In genomic region chr15:102025136-102025872, GRCm38 (mm10) we compare ENCODE assay signal across 9 mouse cellular contexts. TPM values are rescaled to one million over a fixed set of nuclear protein-coding genes. Genes with fewer than 3 reads are reported as not detected.
DNase-seq lines count a peak whose midpoint lies in the region; ATAC-seq and TF ChIP-seq lines count a peak whose summit lies in the region.
"Had no signal": no experiment of that assay in that cellular context is flagged by ENCODE, and none has a peak within 500 bp of the region (broad histone marks: within the 10 kb centered on the region; RNA-seq: fewer than 3 reads in every experiment).

No protein-coding gene starts in this region.

- WGBS in liver, embryonic 14.5 days (ENCODE audit: insufficient replicate concordance), result 5% methylated on average over 22 of the region's 22 CpGs

- no peaks in the 10 kb centered on the region for H3K9me3 ChIP-seq in E14TG2a.4 (ENCODE audit: low read length)
- H3K9me3 ChIP-seq in ES-E14 (ENCODE audit: control insufficient read depth, insufficient read depth, low read depth, low read length), result no peaks in the 10 kb centered on the region
- no peaks in the 10 kb centered on the region for H3K9me3 ChIP-seq in liver, embryonic 14.5 days (ENCODE audit: control insufficient read depth, low read length)

- no peak for TF ChIP-seq EP300 in liver, embryonic 14.5 days (IDR thresholded peaks at IDR 0.05; ENCODE audit: low read depth)

- in situ Hi-C loops in ES-E14 (cut with MboI; ENCODE audit: low sequenced_read_pairs in 2 of 2, unreplicated experiment in 2 of 2), result no loop called here

- intact Hi-C loops in gastrocnemius, postnatal 36 days (cut with DNase I), result no loop called here

- H3K27me3 ChIP-seq in E14TG2a.4 (ENCODE audit: insufficient read depth, low read length), result peaks cover 80% of the 10 kb centered on the region
- H3K27me3 ChIP-seq in liver, embryonic 14.5 days (ENCODE audit: control insufficient read depth, insufficient read depth, low read length), result peaks cover 17% of the 10 kb centered on the region

- DNase-seq in ES-E14 (ENCODE audit: low read depth, low spot score), result no peak
- DNase-seq in heart, postnatal 4 days, result peak; percentile 42
- no peak for DNase-seq in liver, embryonic 14.5 days (ENCODE audit: low read depth in 3 of 3, low spot score in 3 of 3)
- DNase-seq in ovary, postnatal 36 days (ENCODE audit: low spot score), result no peak
- no peak for DNase-seq in adrenal gland, postnatal 36 days
- DNase-seq in cerebellum, postnatal 25 days, result no peak
- no peak for DNase-seq in gastrocnemius, postnatal 36 days

- H3K9ac ChIP-seq in ES-E14 (ENCODE audit: insufficient read depth, low read depth, low read length, poor library complexity, severe bottlenecking), result peak overlapping the region; percentile 34; the same call in 1 of the 2 replicates
- no peak overlapping the region; the same call in 1 of the 2 replicates for H3K9ac ChIP-seq in liver, embryonic 14.5 days (replicated peaks)

- TF ChIP-seq CTCF in E14TG2a.4 (conservative IDR thresholded peaks at IDR 0.05; ENCODE audit: low read length), result no peak
- no peak for TF ChIP-seq CTCF in liver, embryonic 14.5 days (IDR thresholded peaks at IDR 0.05; ENCODE audit: low read depth)

- peak overlapping the region; percentile 39 for H3K4me2 ChIP-seq in liver, embryonic 14.5 days (ENCODE audit: low read depth)

- H3K4me3 ChIP-seq in E14TG2a.4 (replicated peaks; ENCODE audit: low read length), result peak overlapping the region; percentile 68
- peak overlapping the region; percentile 35 to 48 for H3K4me3 ChIP-seq in ES-E14 (ENCODE audit: insufficient read depth in 1 of 2, low read depth in 1 of 2, low read length in 2 of 2, poor library complexity in 1 of 2, severe bottlenecking in 1 of 2)
- H3K4me3 ChIP-seq in liver, embryonic 14.5 days (ENCODE audit: insufficient read depth in 1 of 2, low read depth in 2 of 2, low read length in 2 of 2), result peak overlapping the region in 1 of 2 experiments; percentile 6; a peak in 2 of 4 replicates

- H3K4me1 ChIP-seq in E14TG2a.4 (replicated peaks; ENCODE audit: low read depth, low read length), result peaks cover 62% of the 10 kb centered on the region
- H3K4me1 ChIP-seq in ES-E14 (ENCODE audit: control insufficient read depth in 2 of 2, insufficient read depth in 2 of 2, low read length in 2 of 2, poor library complexity in 1 of 2), result peaks cover 0 to 24% of the 10 kb centered on the region in 2 experiments; a peak in 1 of 4 replicates
- peaks cover 0 to 13% of the 10 kb centered on the region in 2 experiments; a peak in 2 of 4 replicates for H3K4me1 ChIP-seq in liver, embryonic 14.5 days (replicated peaks; ENCODE audit: control insufficient read depth in 2 of 2, insufficient read depth in 2 of 2, low read length in 1 of 2)

- ATAC-seq in liver, embryonic 14.5 days (ENCODE audit: insufficient read depth), result no peak; the same call in 1 of the 2 replicates

- H3K27ac ChIP-seq in ES-E14 (ENCODE audit: insufficient read depth, low read depth, low read length, poor library complexity, severe bottlenecking), result no peak overlapping the region
- H3K27ac ChIP-seq in liver, embryonic 14.5 days, result no peak overlapping the region; the same call in 1 of the 2 replicates
- H3K27ac ChIP-seq: macrophage had no signal

- H3K36me3 ChIP-seq in E14TG2a.4 (ENCODE audit: insufficient read depth, low read length) (no peaks in the 10 kb centered on the region), ES-E14 (ENCODE audit: control insufficient read depth, insufficient read depth, low read length, poor library complexity, severe bottlenecking) (peaks cover 4% of the 10 kb centered on the region; the same call in 1 of the 2 replicates)
- H3K36me3 ChIP-seq in liver, embryonic 14.5 days (replicated peaks; ENCODE audit: control insufficient read depth, insufficient read depth, low read depth), result no peaks in the 10 kb centered on the region

TF ChIP-seq in ES-E14, 5 proteins besides CTCF, POLR2A, EP300 and RAD21:
- TF ChIP-seq CHD2 (IDR thresholded peaks at IDR 0.05; ENCODE audit: low read depth, low read length) (no peak; the same call in 1 of the 2 replicates), ZC3H11A (IDR thresholded peaks at IDR 0.05; ENCODE audit: borderline replicate concordance, low read depth, low read length) (no peak)
TF ChIP-seq in ES-E14: peak in this region for 0.

RNA-seq across cellular contexts. Expression of gene Krt18, which starts 2.7 kb away (rescaled TPM):
- 266 and 382 TPM in 2 replicates for total RNA-seq in ES-E14 (2012; rRNA removed)
- 10 to 100 TPM; 14.9 to 15.4 TPM for total RNA-seq in heart, postnatal 4 days (2021)
- polyA plus RNA-seq in liver, embryonic 14.5 days (2012; rRNA removed), result 25.8 and 31.5 TPM in 2 replicates
- polyA plus RNA-seq in liver, embryonic 14.5 days (2014; fragmentation: Nextera tagmentation; extraction: Ambion mirVana), result 86.9 and 87.6 TPM in 2 replicates
- total RNA-seq in adrenal gland, postnatal 36 days (2021), result 1 to 10 TPM in 1 of 2 experiments, under 1 TPM in 1; 0.76 to 3.3 TPM
- 1 to 10 TPM in 1 of 2 experiments, not detected in 1; 1.3 TPM for total RNA-seq in gastrocnemius, postnatal 36 days (2021)
- polyA plus RNA-seq: macrophage had no signal

RNA-seq across cellular contexts. Expression of gene Krt8, which starts 21.0 kb away (rescaled TPM):
- 346 and 451 TPM in 2 replicates for total RNA-seq in ES-E14 (2012; rRNA removed)
- 1 to 10 TPM; 6.2 to 6.4 TPM for total RNA-seq in heart, postnatal 4 days (2021)
- 37.8 and 40.5 TPM in 2 replicates for polyA plus RNA-seq in liver, embryonic 14.5 days (2012; rRNA removed)
- 98.1 and 102 TPM in 2 replicates for polyA plus RNA-seq in liver, embryonic 14.5 days (2014; fragmentation: Nextera tagmentation; extraction: Ambion mirVana)
- total RNA-seq in adrenal gland, postnatal 36 days (2021), result 1 to 10 TPM in 1 of 2 experiments, under 1 TPM in 1; 0.46 to 1.9 TPM
- total RNA-seq in gastrocnemius, postnatal 36 days (2021), result 1 to 10 TPM in 1 of 2 experiments, under 1 TPM in 1; 0.30 to 1.0 TPM
- polyA plus RNA-seq: macrophage had no signal

RNA-seq across cellular contexts. Expression of gene Eif4b, which starts 48.3 kb away (rescaled TPM):
- total RNA-seq in ES-E14 (2012; rRNA removed), result 361 and 417 TPM in 2 replicates
- total RNA-seq in heart, postnatal 4 days (2021), result 100 to 1,000 TPM; 142 to 145 TPM
- 42.8 and 66.4 TPM in 2 replicates for polyA plus RNA-seq in liver, embryonic 14.5 days (2012; rRNA removed)
- polyA plus RNA-seq in liver, embryonic 14.5 days (2014; fragmentation: Nextera tagmentation; extraction: Ambion mirVana), result 47.8 and 57.5 TPM in 2 replicates
- total RNA-seq in adrenal gland, postnatal 36 days (2021), result 100 to 1,000 TPM; 225 to 261 TPM
- total RNA-seq in gastrocnemius, postnatal 36 days (2021), result 100 to 1,000 TPM; 148 to 169 TPM

Comparison
In these comparisons a context has a peak if more than half of its experiments do, and no peak if none do; other contexts are left out.
1. RNA of gene Krt18, which starts 2.7 kb away (total RNA-seq): 266 to 382 TPM in ES-E14; 14.9 to 15.4 TPM in heart, postnatal 4 days, 0.76 to 3.3 TPM in adrenal gland, postnatal 36 days and 1.3 TPM in gastrocnemius, postnatal 36 days; every median in the first group is over 10 times any median in the second.
2. RNA of gene Krt8, which starts 21.0 kb away (total RNA-seq): 346 to 451 TPM in ES-E14; 6.2 to 6.4 TPM in heart, postnatal 4 days, 0.46 to 1.9 TPM in adrenal gland, postnatal 36 days and 0.30 to 1.0 TPM in gastrocnemius, postnatal 36 days; every median in the first group is over 10 times any median in the second.